Mouse (Mus musculus) adrenal gland, postnatal 36 days (tissue): ENCODE results near the gene Atn1. TPM values are rescaled to one million over a fixed set of nuclear protein-coding genes. Genes with fewer than 3 reads are reported as not detected.

Experiments
- DNase-seq, 2 experiments: peaks; one replicate each; pipeline ENCODE4 v3.0.0; 2021; ENCODE audit warnings: mixed read lengths in 1 of 2
- microRNA-seq: library from miRNA; unstranded; fragments of <30 nt; microRNA quantifications from one replicate; pipeline ENCODE4 v1.2.0, GENCODE M21; 2021
- total RNA-seq, 2 experiments: library from RNA; stranded (reverse); gene quantifications; 2 replicates each; pipeline ENCODE4 v1.2.3; 2021

The Atn1 gene
- total RNA-seq, 2 experiments from 2014 or later = 77.4 to 78.1 TPM

GRCm38 (mm10) chr6:124711824-124712782 is 44.2 kb downstream of the Atn1 start, which contains the start of the genes Emg1 and Phb2:
Gene Emg1 (minus strand): TSS chr6:124712178.
Gene Phb2 (plus strand): TSS chr6:124712336.
- peak; percentile 99 to 100 for DNase-seq

- no peak for DNase-seq
These were observed 47.9 kb downstream of the Atn1 start for GRCm38 (mm10) chr6:124708289-124708889.

- DNase-seq = no peak
These were observed 50.2 kb downstream of the Atn1 start for GRCm38 (mm10) chr6:124706061-124706627.

- no peak for DNase-seq
These were observed 51.9 kb downstream of the Atn1 start for GRCm38 (mm10) chr6:124704417-124704816.

GRCm38 (mm10) chr6:124703789-124704188 is 52.5 kb downstream of the Atn1 start:
- no peak for DNase-seq

- peak; percentile 71 to 72 for DNase-seq
These were observed 53.6 kb downstream of the Atn1 start for GRCm38 (mm10) chr6:124702784-124703103.

GRCm38 (mm10) chr6:124702102-124702783 is 54.1 kb downstream of the Atn1 start:
- no peak for DNase-seq

- DNase-seq = peak in 1 of 2 experiments; percentile 37
These were observed 55.0 kb downstream of the Atn1 start for GRCm38 (mm10) chr6:124701338-124701737.

GRCm38 (mm10) chr6:124699962-124700610 is 56.2 kb downstream of the Atn1 start:
- peak; percentile 86 to 88 for DNase-seq

GRCm38 (mm10) chr6:124699366-124699765 is 57.0 kb downstream of the Atn1 start:
- no peak for DNase-seq

GRCm38 (mm10) chr6:124698751-124699150 is 57.6 kb downstream of the Atn1 start:
- DNase-seq = no peak

GRCm38 (mm10) chr6:124696441-124697150 is 59.7 kb downstream of the Atn1 start:
- no peak for DNase-seq

- DNase-seq = peak; percentile 58 to 87
These were observed 62.0 kb downstream of the Atn1 start for GRCm38 (mm10) chr6:124694166-124694955.

GRCm38 (mm10) chr6:124693243-124693981 is 62.9 kb downstream of the Atn1 start:
- DNase-seq = no peak

Small RNAs within 50 kb of the gene (microRNA-seq; reads per million reads assigned to microRNA genes)
- 3.7 reads per million, percentile 10 among the genes with 10 or more reads in this experiment for gene Mir141
- 35.1 reads per million, percentile 40 among the genes with 10 or more reads in this experiment for gene Mir200c

Other genes with a start within 250 kb of the Atn1 start
- 10 to 100 TPM; 38.7 to 52.4 TPM for gene C1ra, start 244.1 kb downstream of the Atn1 start, total RNA-seq
- gene C1s1, start 214.2 kb downstream of the Atn1 start, total RNA-seq = 10 to 100 TPM; 46.2 to 61.5 TPM
- gene C1rb, start 186.2 kb downstream of the Atn1 start, total RNA-seq = 1 to 10 TPM; 5.8 to 7.8 TPM
- 1 to 10 TPM; 2.4 to 2.6 TPM for gene C1s2, start 120.4 kb downstream of the Atn1 start, total RNA-seq
- 100 to 1,000 TPM in 1 of 2 experiments, 10 to 100 TPM in 1; 77.0 to 113 TPM for gene Lpcat3, start 93.5 kb downstream of the Atn1 start, total RNA-seq
- 10 to 100 TPM; 87.2 to 88.2 TPM for gene Emg1, start 44.3 kb downstream of the Atn1 start, total RNA-seq
- 100 to 1,000 TPM; 308 to 325 TPM for gene Phb2, start 44.2 kb downstream of the Atn1 start, total RNA-seq
- gene Ptpn6, start 17.8 kb downstream of the Atn1 start, total RNA-seq = 1 to 10 TPM; 5.5 to 9.6 TPM
- 100 to 1,000 TPM; 331 to 397 TPM for gene Grcc10, start 15.2 kb downstream of the Atn1 start, total RNA-seq
- under 1 TPM in 1 of 2 experiments, not detected in 1; 0.56 TPM for gene Gm45234, start 503 bp downstream of the Atn1 start, total RNA-seq
- 10 to 100 TPM; 12.4 to 32.6 TPM for gene Eno2, start 13.1 kb upstream of the Atn1 start, total RNA-seq
- under 1 TPM in 1 of 2 experiments, not detected in 1; 0.43 TPM for gene Lrrc23, start 23.2 kb upstream of the Atn1 start, total RNA-seq
- gene Spsb2, start 52.1 kb upstream of the Atn1 start, total RNA-seq = 10 to 100 TPM; 16.9 to 25.4 TPM
- gene Tpi1, start 57.8 kb upstream of the Atn1 start, total RNA-seq = 100 to 1,000 TPM; 406 to 411 TPM
- 100 to 1,000 TPM; 120 to 126 TPM for gene Usp5, start 73.0 kb upstream of the Atn1 start, total RNA-seq
- gene Cdca3, start 73.0 kb upstream of the Atn1 start, total RNA-seq = 1 to 10 TPM; 5.9 to 9.2 TPM
- 1 to 10 TPM; 6.2 to 8.1 TPM for gene Gnb3, start 83.8 kb upstream of the Atn1 start, total RNA-seq
- 10 to 100 TPM; 21.7 to 24.5 TPM for gene P3h3, start 101.2 kb upstream of the Atn1 start, total RNA-seq
- gene Gpr162, start 107.5 kb upstream of the Atn1 start, total RNA-seq = 1 to 10 TPM in 1 of 2 experiments, under 1 TPM in 1; 0.89 to 1.2 TPM
- gene Cd4, start 131.7 kb upstream of the Atn1 start, total RNA-seq = under 1 TPM; 0.30 to 0.50 TPM
- gene Lag3, start 155.2 kb upstream of the Atn1 start, total RNA-seq = 1 to 10 TPM; 1.0 to 1.3 TPM
- gene Ptms, start 163.6 kb upstream of the Atn1 start, total RNA-seq = 100 to 1,000 TPM; 753 to 830 TPM
- 100 to 1,000 TPM; 284 to 296 TPM for gene Mlf2, start 174.9 kb upstream of the Atn1 start, total RNA-seq
- gene Cops7a, start 209.0 kb upstream of the Atn1 start, total RNA-seq = 100 to 1,000 TPM; 121 to 176 TPM
- gene Pianp, start 240.2 kb upstream of the Atn1 start, total RNA-seq = 1 to 10 TPM; 2.1 to 3.4 TPM